Mouse (Mus musculus): ENCODE data around the gene Reg2.
"Not testable (repeated sequence)": the region's sequence is repeated elsewhere in the genome, so short reads cannot be mapped to it uniquely, and the experiment has no call there.

The Reg2 gene

GRCm38 (mm10) chr6:78395323-78395722, at the start of gene Reg2:
TSS of gene Reg2 (plus strand) at chr6:78395623.
- not testable (repeated sequence) for DNase-seq (ENCODE audit: low spot score in 2 of 2)

DNA sequence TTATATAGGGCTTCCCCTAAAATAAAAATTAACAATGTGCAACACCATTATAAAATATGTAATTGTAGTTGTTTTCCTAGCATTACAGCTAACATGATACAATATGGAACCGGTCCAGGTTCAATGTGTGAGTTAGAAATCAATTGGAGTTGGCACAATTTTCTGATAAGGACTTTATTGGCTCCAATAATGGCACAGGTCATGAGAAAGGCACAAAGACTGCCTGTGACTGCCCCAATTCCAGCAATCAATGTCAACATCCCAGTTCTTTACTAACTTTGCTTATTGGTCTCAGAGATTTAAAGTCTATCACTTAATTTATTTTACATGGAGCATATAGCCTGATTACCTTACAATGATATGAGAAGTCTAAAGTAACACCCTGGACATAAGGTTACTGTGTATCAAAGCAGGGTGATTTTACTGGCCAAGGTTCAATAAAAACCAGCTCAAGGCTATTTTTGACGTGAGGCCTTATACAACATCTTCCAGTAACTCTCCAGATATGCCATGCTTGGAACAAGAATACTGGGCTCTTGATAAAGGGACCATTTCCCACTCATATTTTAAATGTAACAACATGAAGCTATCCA, 33.4 kb upstream of the Reg2 start:
- no peak for DNase-seq (ENCODE audit: low spot score in 2 of 2)

DNA sequence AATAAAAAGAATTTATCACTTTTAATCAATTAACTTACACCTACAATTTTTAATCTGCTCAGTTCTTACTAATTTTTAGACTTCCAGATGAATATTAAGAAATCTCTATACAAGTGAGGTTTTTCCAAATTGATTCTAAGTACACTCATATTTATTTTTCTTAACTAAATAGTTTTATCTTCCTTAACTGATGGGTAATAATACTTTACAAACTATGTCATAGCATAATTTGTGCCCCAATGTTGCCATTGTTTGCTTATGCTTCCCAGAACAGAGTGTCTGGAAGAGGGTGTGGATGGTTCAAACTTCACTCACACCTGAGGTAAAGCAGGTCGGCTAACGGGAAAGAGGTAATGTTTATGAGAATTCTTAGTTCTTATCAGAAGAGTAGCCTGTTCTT, 25.1 kb upstream of the Reg2 start, which contains the start of gene Reg3b:
TSS of gene Reg3b (plus strand) at position 301 of the 400 bp plus-strand sequence.
- DNase-seq (ENCODE audit: low spot score in 2 of 2) = no peak

- no peak for DNase-seq (ENCODE audit: low spot score in 2 of 2)
Measured at GRCm38 (mm10) chr6:78378765-78379164, 16.7 kb upstream of the Reg2 start, which contains the start of gene Reg3d. TSS of gene Reg3d (minus strand) at chr6:78378865.

GRCm38 (mm10) chr6:78380409-78380808, 15.0 kb upstream of the Reg2 start, which contains the start of gene Reg3a:
TSS of gene Reg3a (plus strand) at chr6:78380709.
- no peak for DNase-seq (ENCODE audit: low spot score in 2 of 2)

- DNase-seq (ENCODE audit: low spot score in 2 of 2) = no peak
Measured at GRCm38 (mm10) chr6:78385609-78386008, 9.8 kb upstream of the Reg2 start.

DNA sequence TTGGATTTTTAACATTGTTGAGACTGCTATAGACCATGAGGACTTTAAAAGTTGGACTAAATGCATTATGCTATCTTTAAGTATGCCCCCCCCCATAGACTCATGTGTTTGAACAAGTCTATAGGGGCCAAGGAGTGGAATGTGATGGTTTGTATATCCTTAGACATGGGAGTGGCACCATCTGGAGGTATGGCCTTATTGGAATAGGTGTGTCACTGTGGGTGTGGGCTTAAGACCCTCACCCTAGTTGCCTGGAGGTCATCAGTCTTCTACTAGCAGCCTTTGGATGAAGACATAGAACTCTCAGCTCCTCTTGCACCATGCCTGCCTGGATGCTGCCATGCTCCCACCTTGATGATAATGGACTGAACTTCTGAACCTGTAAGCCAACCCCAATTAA, 27.0 kb downstream of the Reg2 start, which contains the start of gene Reg1:
TSS of gene Reg1 (plus strand) at position 301 of the 400 bp plus-strand sequence.
- DNase-seq (ENCODE audit: low spot score in 2 of 2) = not testable (repeated sequence)

DNA sequence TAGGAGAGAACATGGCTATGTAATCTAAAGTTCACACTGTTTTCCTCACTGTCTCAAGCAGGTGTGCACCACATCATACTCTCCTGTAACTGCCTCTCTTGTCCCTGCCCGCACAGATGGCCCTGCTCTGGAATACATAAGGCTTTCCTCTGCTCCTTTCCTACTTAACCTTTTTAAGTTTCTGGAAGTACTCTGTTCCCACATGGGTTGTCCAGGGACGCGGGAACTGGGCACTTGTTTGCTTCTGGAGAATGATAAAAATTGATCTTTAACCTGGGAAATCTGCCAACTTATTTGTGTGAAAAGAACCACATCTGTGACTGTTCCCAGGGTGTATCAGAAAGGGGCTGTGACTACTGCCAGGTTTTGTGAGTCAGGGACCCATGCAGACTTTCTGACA, 30.1 kb downstream of the Reg2 start:
- no peak for DNase-seq (ENCODE audit: low spot score in 2 of 2)

- DNase-seq (ENCODE audit: low spot score in 2 of 2) = no peak
Measured at GRCm38 (mm10) chr6:78447202-78447601, 51.8 kb downstream of the Reg2 start.

DNA sequence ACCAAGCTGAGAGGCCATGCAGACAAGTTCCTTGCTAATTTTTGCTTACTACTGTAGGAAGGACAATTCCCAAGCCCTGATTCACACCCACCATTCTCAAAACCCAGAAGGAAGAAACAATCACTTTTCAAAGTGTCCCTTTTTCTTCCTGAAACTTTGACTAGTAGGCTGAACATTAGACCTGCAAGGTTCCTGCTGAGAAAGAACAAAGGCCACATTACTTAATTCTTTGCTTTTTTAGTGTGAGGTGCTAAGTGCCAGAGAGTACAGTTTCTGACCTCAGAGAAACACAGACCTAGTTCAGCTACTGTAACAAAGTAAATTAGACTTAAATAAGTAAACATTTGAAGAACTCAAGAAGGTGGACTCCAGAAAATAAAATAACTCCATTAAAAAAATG, 53.0 kb downstream of the Reg2 start:
- DNase-seq (ENCODE audit: low spot score in 2 of 2) = no peak

GRCm38 (mm10) chr6:78452804-78453203, 57.4 kb downstream of the Reg2 start:
- DNase-seq (ENCODE audit: low spot score in 2 of 2) = no peak

All from thymus, postnatal 10 days (tissue).